Mouse (Mus musculus): ENCODE measurements around the gene Nr5a2. TPM values are rescaled to one million over a fixed set of nuclear protein-coding genes. Genes with fewer than 3 reads are reported as not detected.

Nr5a2 gene
- polyA plus RNA-seq, 1 experiment from 2014 or later: 0.21 TPM

- ATAC-seq: no peak
- in situ Hi-C loops (cut with MboI; ENCODE audit: low pct_unique_long_range_greater_than_20kb): no loop called here
- POLR2A ChIA-PET: interaction anchor here (1.0 kb wide), 1 partner anchor 8 kb away, joined by 3 read pairs; no protein-coding TSS in a partner anchor
These were observed 26.2 kb downstream of the Nr5a2 start for GRCm38 (mm10) chr1:136934051-136934450.

GRCm38 (mm10) chr1:136931026-136931425 lies 29.2 kb downstream of the Nr5a2 start:
- ChIA-PET CTCF (no interaction called here), POLR2A (no interaction called here)
- peaks cover 3% of the 10 kb centered on the region for H3K27me3 ChIP-seq
- ATAC-seq (no peak), DNase-seq (ENCODE audit: low read depth, low spot score) (no peak)
- TF ChIP-seq CTCF (IDR thresholded peaks at IDR 0.05): no peak
- in situ Hi-C loops (cut with MboI; ENCODE audit: low pct_unique_long_range_greater_than_20kb): no loop called here

More at GRCm38 (mm10) chr1:136934051-136934450, 26.2 kb downstream of the Nr5a2 start:
- TF ChIP-seq CTCF (IDR thresholded peaks at IDR 0.05): no peak
- no peak for DNase-seq (ENCODE audit: low read depth, low spot score)
- H3K27me3 ChIP-seq: peaks cover 3% of the 10 kb centered on the region
- CTCF ChIA-PET: no interaction called here

GRCm38 (mm10) chr1:136929743-136930142 lies 30.5 kb downstream of the Nr5a2 start:
- TF ChIP-seq CTCF (IDR thresholded peaks at IDR 0.05): no peak
- ChIA-PET POLR2A (no interaction called here), CTCF (interaction anchor here (0.9 kb wide), 1 partner anchor 29 kb away, joined by 3 read pairs; no protein-coding TSS in a partner anchor)
- peaks cover under 1% of the 10 kb centered on the region for H3K27me3 ChIP-seq
- ATAC-seq (no peak), DNase-seq (ENCODE audit: low read depth, low spot score) (no peak)
- in situ Hi-C loops (cut with MboI; ENCODE audit: low pct_unique_long_range_greater_than_20kb): no loop called here

GRCm38 (mm10) chr1:136927428-136927827 lies 32.8 kb downstream of the Nr5a2 start:
- no peak for TF ChIP-seq CTCF (IDR thresholded peaks at IDR 0.05)
- no peak for ATAC-seq
- H3K27me3 ChIP-seq: no peaks in the 10 kb centered on the region
- CTCF ChIA-PET: no interaction called here
- no peak for DNase-seq (ENCODE audit: low read depth, low spot score)
- POLR2A ChIA-PET: no interaction called here
- in situ Hi-C loops (cut with MboI; ENCODE audit: low pct_unique_long_range_greater_than_20kb): no loop called here

GRCm38 (mm10) chr1:136926026-136926425 lies 34.2 kb downstream of the Nr5a2 start:
- DNase-seq (ENCODE audit: low read depth, low spot score) (no peak), ATAC-seq (no peak)
- in situ Hi-C loops (cut with MboI; ENCODE audit: low pct_unique_long_range_greater_than_20kb): no loop called here
- H3K27me3 ChIP-seq: no peaks in the 10 kb centered on the region
- ChIA-PET POLR2A (interaction anchor here (0.7 kb wide), 1 partner anchor 998 kb away, joined by 4 read pairs; no protein-coding TSS in a partner anchor), CTCF (no interaction called here)
- TF ChIP-seq CTCF (IDR thresholded peaks at IDR 0.05): no peak

GRCm38 (mm10) chr1:136920089-136920488 lies 40.2 kb downstream of the Nr5a2 start:
- DNase-seq (ENCODE audit: low read depth, low spot score) (no peak), ATAC-seq (no peak)
- no peak for TF ChIP-seq CTCF (IDR thresholded peaks at IDR 0.05)
- in situ Hi-C loops (cut with MboI; ENCODE audit: low pct_unique_long_range_greater_than_20kb): no loop called here
- POLR2A ChIA-PET: no interaction called here
- CTCF ChIA-PET: no interaction called here
- no peaks in the 10 kb centered on the region for H3K27me3 ChIP-seq

GRCm38 (mm10) chr1:136918791-136919190 lies 41.5 kb downstream of the Nr5a2 start:
- in situ Hi-C loops (cut with MboI; ENCODE audit: low pct_unique_long_range_greater_than_20kb): no loop called here
- POLR2A ChIA-PET: no interaction called here
- peaks cover 4% of the 10 kb centered on the region for H3K27me3 ChIP-seq
- ATAC-seq (no peak), DNase-seq (ENCODE audit: low read depth, low spot score) (no peak)
- CTCF ChIA-PET: no interaction called here
- TF ChIP-seq CTCF (IDR thresholded peaks at IDR 0.05): no peak

- no peak for TF ChIP-seq CTCF (IDR thresholded peaks at IDR 0.05)
- ChIA-PET POLR2A (no interaction called here), CTCF (no interaction called here)
- in situ Hi-C loops (cut with MboI; ENCODE audit: low pct_unique_long_range_greater_than_20kb): no loop called here
- H3K27me3 ChIP-seq: peaks cover 4% of the 10 kb centered on the region
- DNase-seq (ENCODE audit: low read depth, low spot score) (no peak), ATAC-seq (no peak)
These were observed 44.8 kb downstream of the Nr5a2 start for GRCm38 (mm10) chr1:136915438-136915837.

GRCm38 (mm10) chr1:136911996-136912395 lies 48.3 kb downstream of the Nr5a2 start:
- no peak for TF ChIP-seq CTCF (IDR thresholded peaks at IDR 0.05)
- H3K27me3 ChIP-seq: peaks cover 4% of the 10 kb centered on the region
- no peak for DNase-seq (ENCODE audit: low read depth, low spot score)
- ATAC-seq: no peak
- in situ Hi-C loops (cut with MboI; ENCODE audit: low pct_unique_long_range_greater_than_20kb): no loop called here
- CTCF ChIA-PET: no interaction called here
- POLR2A ChIA-PET: no interaction called here

- H3K27me3 ChIP-seq: peaks cover 4% of the 10 kb centered on the region
- ATAC-seq: no peak
- in situ Hi-C loops (cut with MboI; ENCODE audit: low pct_unique_long_range_greater_than_20kb): no loop called here
- no peak for TF ChIP-seq CTCF (IDR thresholded peaks at IDR 0.05)
- ChIA-PET POLR2A (no interaction called here), CTCF (interaction anchor here (1.0 kb wide), 1 partner anchor 26 kb away, joined by 3 read pairs; no protein-coding TSS in a partner anchor)
- DNase-seq (ENCODE audit: low read depth, low spot score): no peak
These were observed 48.7 kb downstream of the Nr5a2 start for GRCm38 (mm10) chr1:136911594-136911860.

- DNase-seq (ENCODE audit: low read depth, low spot score) (no peak), ATAC-seq (no peak)
- in situ Hi-C loops (cut with MboI; ENCODE audit: low pct_unique_long_range_greater_than_20kb): no loop called here
- CTCF ChIA-PET: interaction anchor here (1.0 kb wide), 1 partner anchor 27 kb away, joined by 3 read pairs; no protein-coding TSS in a partner anchor
- POLR2A ChIA-PET: no interaction called here
- TF ChIP-seq CTCF (IDR thresholded peaks at IDR 0.05): no peak
- H3K27me3 ChIP-seq: peaks cover 4% of the 10 kb centered on the region
These were observed 49.3 kb downstream of the Nr5a2 start for GRCm38 (mm10) chr1:136910741-136911593.

- in situ Hi-C loops (cut with MboI; ENCODE audit: low pct_unique_long_range_greater_than_20kb): no loop called here
- TF ChIP-seq CTCF (IDR thresholded peaks at IDR 0.05): no peak
- no peak for ATAC-seq
- H3K27me3 ChIP-seq: peaks cover 4% of the 10 kb centered on the region
- ChIA-PET POLR2A (no interaction called here), CTCF (no interaction called here)
- no peak for DNase-seq (ENCODE audit: low read depth, low spot score)
These were observed 50.1 kb downstream of the Nr5a2 start for GRCm38 (mm10) chr1:136910144-136910543.

Data from Patski (cell line).